Mouse (Mus musculus): ENCODE measurements around the gene Wt1. TPM values are rescaled to one million over a fixed set of nuclear protein-coding genes. Genes with fewer than 3 reads are reported as not detected.

Wt1 gene
- polyA plus RNA-seq, 1 experiment from 2014 or later, result 5.2 TPM

DNA sequence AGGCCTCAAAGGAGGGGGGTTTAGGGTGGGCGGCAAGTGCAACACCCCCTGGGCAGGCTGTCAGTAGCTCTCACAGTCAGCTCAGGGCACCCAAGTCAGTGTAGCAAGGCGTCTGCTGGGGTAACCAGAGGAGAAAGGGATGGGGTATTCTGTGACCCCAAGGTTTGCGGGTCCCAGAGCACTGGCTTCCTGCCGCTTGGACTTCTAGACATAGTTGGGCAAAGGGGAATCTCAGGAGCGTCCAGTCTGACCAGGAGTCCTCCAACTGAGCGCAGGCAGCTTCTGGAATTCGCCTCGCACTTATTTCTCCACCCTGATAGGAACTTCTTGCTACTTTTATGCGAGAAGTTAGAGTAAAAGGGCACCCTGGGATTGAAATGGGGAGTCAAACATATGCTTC is 2.4 kb upstream of the Wt1 start:
- Histone ChIP-seq H3K27ac (ENCODE audit: low read length) (no peak overlapping the region), H3K4me1 (replicated peaks; ENCODE audit: control insufficient read depth, insufficient read depth, low read length) (peaks cover 16% of the 10 kb centered on the region), H3K36me3 (ENCODE audit: control insufficient read depth, insufficient read depth, low read length) (no peaks in the 10 kb centered on the region), H3K4me3 (ENCODE audit: low read length) (no peak overlapping the region), H3K4me2 (ENCODE audit: low read depth, low read length) (no peak overlapping the region), H3K27me3 (ENCODE audit: control insufficient read depth, insufficient read depth, low read depth, low read length) (peaks cover 94% of the 10 kb centered on the region), H3K9me3 (ENCODE audit: control insufficient read depth, low read length) (no peaks in the 10 kb centered on the region), H3K9ac (ENCODE audit: low read length) (no peak overlapping the region)
- ATAC-seq (ENCODE audit: low read depth), result no peak
- WGBS, result 5% methylated on average over 9 of the region's 9 CpGs

DNA sequence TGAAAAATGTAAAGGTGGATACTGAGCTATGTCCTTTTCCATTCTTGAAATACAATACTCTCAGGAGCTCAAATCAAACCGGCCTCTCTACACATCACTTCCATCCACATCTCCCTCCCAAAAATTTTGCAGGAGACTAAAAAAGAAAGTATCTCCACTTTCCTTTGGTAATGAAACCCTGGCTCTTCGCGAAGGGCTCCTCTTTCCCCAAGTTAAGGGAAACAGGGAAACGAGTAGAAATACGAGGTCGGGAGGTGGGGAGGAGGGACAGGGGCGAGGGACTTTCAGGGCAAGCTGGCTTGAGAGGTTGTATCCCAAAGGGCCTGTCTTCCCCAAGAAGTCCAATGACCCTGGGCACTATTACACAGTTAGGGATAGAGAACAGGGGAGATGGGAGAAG is 1.9 kb upstream of the Wt1 start:
- Histone ChIP-seq H3K9ac (ENCODE audit: low read length) (no peak overlapping the region), H3K27ac (ENCODE audit: low read length) (no peak overlapping the region), H3K4me2 (ENCODE audit: low read depth, low read length) (no peak overlapping the region)

DNA sequence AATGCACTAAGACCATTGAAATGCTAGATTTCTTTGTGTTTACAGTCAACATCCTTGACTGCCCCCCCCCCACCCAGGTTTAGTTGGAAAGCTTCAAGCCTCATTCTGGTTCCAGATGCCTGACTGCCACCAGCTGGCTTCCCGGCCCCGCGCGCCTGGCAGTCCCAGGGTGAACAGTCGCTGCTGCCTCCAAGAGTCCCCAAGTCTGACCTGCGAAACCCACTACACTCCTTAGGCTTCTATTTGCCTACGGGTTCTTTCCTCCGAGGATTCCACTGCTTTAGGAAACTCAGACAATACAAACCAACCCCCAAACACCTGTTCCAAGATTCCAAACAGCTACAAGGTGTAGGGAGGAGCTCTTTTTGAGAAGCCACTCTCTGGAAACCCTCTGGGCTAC is 1.1 kb upstream of the Wt1 start:
- 2% methylated on average over 8 of the region's 8 CpGs for WGBS
- Histone ChIP-seq H3K27ac (ENCODE audit: low read length) (no peak overlapping the region), H3K9ac (ENCODE audit: low read length) (no peak overlapping the region), H3K4me3 (ENCODE audit: low read length) (no peak overlapping the region), H3K4me1 (replicated peaks; ENCODE audit: control insufficient read depth, insufficient read depth, low read length) (peaks cover 16% of the 10 kb centered on the region), H3K36me3 (ENCODE audit: control insufficient read depth, insufficient read depth, low read length) (no peaks in the 10 kb centered on the region), H3K27me3 (ENCODE audit: control insufficient read depth, insufficient read depth, low read depth, low read length) (peaks cover 94% of the 10 kb centered on the region), H3K9me3 (ENCODE audit: control insufficient read depth, low read length) (no peaks in the 10 kb centered on the region), H3K4me2 (ENCODE audit: low read depth, low read length) (no peak overlapping the region)
- ATAC-seq (ENCODE audit: low read depth), result no peak

More for the DNA sequence above, 1.9 kb upstream of the Wt1 start:
- H3K36me3 ChIP-seq (ENCODE audit: control insufficient read depth, insufficient read depth, low read length), result no peaks in the 10 kb centered on the region
- no peaks in the 10 kb centered on the region for H3K9me3 ChIP-seq (ENCODE audit: control insufficient read depth, low read length)
- whole genome bisulfite sequencing, result 2% methylated on average over 7 of the region's 7 CpGs
- peaks cover 94% of the 10 kb centered on the region for H3K27me3 ChIP-seq (ENCODE audit: control insufficient read depth, insufficient read depth, low read depth, low read length)
- H3K4me1 ChIP-seq (replicated peaks; ENCODE audit: control insufficient read depth, insufficient read depth, low read length), result peaks cover 16% of the 10 kb centered on the region
- H3K4me3 ChIP-seq (ENCODE audit: low read length), result no peak overlapping the region
- no peak for ATAC-seq (ENCODE audit: low read depth)

DNA sequence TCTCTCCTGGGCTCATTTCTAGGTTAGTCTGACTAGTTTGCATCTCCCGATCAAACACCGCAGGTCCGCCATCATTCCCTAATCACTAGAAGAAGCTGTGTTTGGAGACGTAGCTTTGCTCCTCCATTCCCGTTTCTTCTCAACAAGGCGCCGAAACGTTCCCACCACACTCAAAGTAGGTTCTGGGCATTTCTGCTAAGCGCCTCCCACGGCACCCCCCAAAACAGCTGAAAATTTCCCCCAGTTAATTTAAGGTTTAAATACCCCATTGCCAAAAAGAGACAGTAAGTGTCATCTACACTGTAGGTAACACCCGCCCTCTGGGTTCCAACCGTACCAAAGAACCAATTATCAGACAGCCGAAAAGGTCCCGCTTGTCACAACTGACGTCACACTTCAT is 688 bp upstream of the Wt1 start:
- Histone ChIP-seq H3K9ac (ENCODE audit: low read length) (no peak overlapping the region), H3K9me3 (ENCODE audit: control insufficient read depth, low read length) (no peaks in the 10 kb centered on the region), H3K4me3 (ENCODE audit: low read length) (no peak overlapping the region), H3K36me3 (ENCODE audit: control insufficient read depth, insufficient read depth, low read length) (no peaks in the 10 kb centered on the region), H3K4me1 (replicated peaks; ENCODE audit: control insufficient read depth, insufficient read depth, low read length) (peaks cover 16% of the 10 kb centered on the region), H3K4me2 (ENCODE audit: low read depth, low read length) (no peak overlapping the region), H3K27ac (ENCODE audit: low read length) (no peak overlapping the region), H3K27me3 (ENCODE audit: control insufficient read depth, insufficient read depth, low read depth, low read length) (peaks cover 94% of the 10 kb centered on the region)
- WGBS, result 5% methylated on average over 15 of the region's 15 CpGs
- ATAC-seq (ENCODE audit: low read depth), result no peak

DNA sequence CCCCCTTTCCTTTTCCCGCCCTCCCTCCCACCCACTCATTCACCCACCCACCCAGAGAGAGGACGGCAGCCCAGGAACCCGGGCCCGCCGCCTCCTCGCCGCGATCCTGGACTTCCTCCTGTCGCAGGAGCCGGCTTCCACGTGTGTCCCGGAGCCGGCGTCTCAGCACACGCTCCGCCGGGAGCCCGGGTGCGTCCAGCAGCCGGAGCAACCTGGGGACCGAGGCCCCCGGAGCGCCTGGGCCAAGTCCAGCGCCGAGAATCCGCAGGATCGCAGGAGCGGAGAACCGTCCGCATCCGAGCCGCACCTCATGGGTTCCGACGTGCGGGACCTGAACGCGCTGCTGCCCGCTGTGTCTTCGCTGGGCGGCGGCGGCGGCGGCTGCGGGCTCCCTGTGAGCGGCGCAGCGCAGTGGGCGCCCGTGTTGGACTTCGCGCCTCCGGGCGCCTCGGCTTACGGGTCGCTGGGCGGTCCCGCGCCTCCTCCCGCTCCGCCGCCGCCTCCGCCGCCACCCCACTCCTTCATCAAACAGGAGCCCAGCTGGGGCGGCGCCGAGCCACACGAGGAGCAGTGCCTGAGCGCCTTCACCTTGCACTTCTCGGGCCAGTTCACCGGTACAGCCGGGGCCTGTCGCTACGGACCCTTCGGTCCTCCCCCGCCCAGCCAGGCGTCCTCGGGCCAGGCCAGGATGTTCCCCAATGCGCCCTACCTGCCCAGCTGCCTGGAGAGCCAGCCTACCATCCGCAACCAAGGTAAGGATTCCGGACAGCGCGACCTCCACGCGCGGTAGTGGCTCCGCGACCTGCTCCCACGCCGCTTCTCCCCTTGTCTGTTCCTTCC is 582 bp downstream of the Wt1 start:
- Histone ChIP-seq H3K4me1 (replicated peaks; ENCODE audit: control insufficient read depth, insufficient read depth, low read length) (peaks cover 16% of the 10 kb centered on the region), H3K27ac (ENCODE audit: low read length) (no peak overlapping the region), H3K27me3 (ENCODE audit: control insufficient read depth, insufficient read depth, low read depth, low read length) (peaks cover 96% of the 10 kb centered on the region), H3K36me3 (ENCODE audit: control insufficient read depth, insufficient read depth, low read length) (no peaks in the 10 kb centered on the region), H3K4me3 (ENCODE audit: low read length) (peak overlapping the region; percentile 42), H3K9me3 (ENCODE audit: control insufficient read depth, low read length) (no peaks in the 10 kb centered on the region), H3K9ac (ENCODE audit: low read length) (peak overlapping the region; percentile 15; the same call in 1 of the 2 replicates), H3K4me2 (ENCODE audit: low read depth, low read length) (peak overlapping the region; percentile 50)
- under 1% methylated on average over 79 of the region's 92 CpGs for WGBS
- peak; percentile 11; the same call in 1 of the 2 replicates for ATAC-seq (ENCODE audit: low read depth)

DNA sequence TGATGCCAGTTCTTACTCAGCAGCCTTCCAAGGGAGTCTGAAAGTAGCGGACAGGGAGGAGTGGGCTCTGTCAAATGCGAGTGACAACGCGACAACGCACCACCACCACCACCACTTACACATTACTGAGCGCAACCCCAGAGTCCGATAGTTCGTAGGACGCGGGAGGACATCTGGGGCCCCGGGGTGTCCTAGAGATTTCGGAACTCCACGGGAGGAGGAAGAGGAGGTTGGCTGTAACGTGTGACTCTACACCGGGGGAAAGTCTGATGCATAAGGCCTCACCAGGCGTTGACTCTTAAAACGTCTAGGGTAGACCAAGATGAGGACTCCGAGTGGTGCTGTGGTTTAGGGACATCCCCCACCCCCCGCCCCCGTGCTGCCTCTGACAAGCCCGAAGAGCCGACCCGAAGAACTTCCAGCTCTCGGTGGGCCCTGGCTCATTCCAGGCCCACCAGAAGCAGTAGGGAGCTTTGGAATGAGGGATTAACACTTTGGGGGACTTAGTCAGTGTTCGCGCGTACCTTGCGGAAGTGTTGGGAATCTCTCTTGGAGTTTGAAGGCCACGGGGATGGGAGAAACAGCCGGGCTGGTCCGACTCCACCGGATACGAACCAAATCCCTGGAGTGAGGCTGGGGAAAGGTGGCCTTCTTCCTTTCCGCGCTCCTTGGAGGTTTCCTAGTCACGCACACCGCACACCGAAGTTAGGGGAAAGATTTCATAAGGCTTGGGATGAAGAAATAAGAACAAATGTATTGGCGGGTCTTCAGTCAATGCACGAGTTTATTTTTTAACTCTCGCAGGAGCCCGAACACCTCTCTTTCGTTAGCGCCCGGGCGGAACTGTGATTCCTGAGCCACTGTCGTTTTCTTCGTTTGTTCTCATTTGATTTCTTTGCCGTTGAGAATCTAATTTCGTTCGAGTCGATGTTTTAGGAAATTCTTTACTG is 1.5 kb downstream of the Wt1 start:
- Histone ChIP-seq H3K9ac (ENCODE audit: low read length) (no peak overlapping the region), H3K27ac (ENCODE audit: low read length) (no peak overlapping the region), H3K4me1 (replicated peaks; ENCODE audit: control insufficient read depth, insufficient read depth, low read length) (peaks cover 16% of the 10 kb centered on the region), H3K4me2 (ENCODE audit: low read depth, low read length) (peak overlapping the region; percentile 50), H3K36me3 (ENCODE audit: control insufficient read depth, insufficient read depth, low read length) (no peaks in the 10 kb centered on the region), H3K4me3 (ENCODE audit: low read length) (peak overlapping the region; percentile 42), H3K9me3 (ENCODE audit: control insufficient read depth, low read length) (no peaks in the 10 kb centered on the region), H3K27me3 (ENCODE audit: control insufficient read depth, insufficient read depth, low read depth, low read length) (peaks cover 98% of the 10 kb centered on the region)
- 1% methylated on average over 52 of the region's 52 CpGs for WGBS
- no peak for ATAC-seq (ENCODE audit: low read depth)

DNA sequence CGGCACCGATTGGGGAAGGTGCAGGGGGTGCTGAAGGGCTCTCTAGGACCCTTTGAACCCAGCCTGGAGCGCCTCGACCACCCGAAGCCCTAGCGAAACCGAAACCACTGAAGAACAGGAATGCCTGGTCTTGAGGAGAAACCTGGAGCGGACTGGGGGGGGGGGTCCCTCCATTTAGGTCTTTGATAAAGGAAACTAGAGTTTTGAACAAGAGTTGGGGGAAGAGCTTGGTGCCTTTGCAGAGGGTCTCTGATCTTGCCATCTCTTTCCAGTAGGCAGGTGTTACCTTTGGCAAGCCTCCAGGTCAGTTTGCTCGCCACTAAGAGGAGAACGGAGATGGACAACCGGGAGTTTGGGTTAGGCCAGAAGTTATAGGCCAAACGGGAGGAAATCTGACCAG is 2.2 kb downstream of the Wt1 start:
- Histone ChIP-seq H3K9me3 (ENCODE audit: control insufficient read depth, low read length) (no peaks in the 10 kb centered on the region), H3K36me3 (ENCODE audit: control insufficient read depth, insufficient read depth, low read length) (no peaks in the 10 kb centered on the region), H3K27ac (ENCODE audit: low read length) (no peak overlapping the region), H3K4me1 (replicated peaks; ENCODE audit: control insufficient read depth, insufficient read depth, low read length) (peaks cover 16% of the 10 kb centered on the region), H3K4me2 (ENCODE audit: low read depth, low read length) (peak overlapping the region; percentile 38; the same call in 1 of the 2 replicates), H3K9ac (ENCODE audit: low read length) (no peak overlapping the region), H3K4me3 (ENCODE audit: low read length) (peak overlapping the region; percentile 30), H3K27me3 (ENCODE audit: control insufficient read depth, insufficient read depth, low read depth, low read length) (peaks cover 98% of the 10 kb centered on the region)
- no peak for ATAC-seq (ENCODE audit: low read depth)
- WGBS, result 4% methylated on average over 12 of the region's 12 CpGs

DNA sequence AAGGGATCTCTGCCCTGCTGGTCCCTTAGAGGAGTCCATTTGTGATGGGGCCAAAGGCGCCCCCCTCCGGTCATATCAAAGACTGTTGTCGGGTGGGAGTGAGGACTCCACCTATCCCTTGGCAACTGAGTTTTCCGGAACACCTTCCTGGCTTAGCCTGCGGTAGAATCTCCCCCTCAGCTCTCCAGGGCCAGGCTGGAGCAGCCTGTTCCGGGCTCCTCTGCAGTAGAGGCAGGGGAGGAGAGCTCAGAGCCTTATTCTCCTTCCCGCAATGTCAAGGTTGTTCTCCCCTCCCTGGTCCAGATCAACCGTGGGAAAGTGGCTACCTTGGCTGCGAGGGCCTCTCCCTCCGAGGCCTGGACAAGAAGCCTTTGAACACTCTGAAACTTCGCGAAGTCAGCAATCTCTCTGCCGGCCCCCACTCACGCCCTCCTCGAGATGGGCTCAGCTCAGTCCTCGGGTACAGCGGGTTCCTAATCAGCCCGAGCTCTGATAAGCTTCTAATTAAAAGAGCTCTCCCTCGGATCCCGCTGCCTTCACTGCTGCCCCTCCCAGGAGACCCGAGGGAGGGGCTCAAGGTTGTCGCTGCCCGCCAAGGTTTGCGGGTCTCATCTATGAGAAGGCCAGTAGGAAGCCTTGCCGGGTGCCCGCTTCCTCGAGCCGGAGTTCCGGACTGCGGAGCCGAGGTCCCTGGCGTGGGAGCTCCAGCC is 4.2 kb downstream of the Wt1 start:
- no peaks in the 10 kb centered on the region for H3K9me3 ChIP-seq (ENCODE audit: control insufficient read depth, low read length)
- H3K36me3 ChIP-seq (ENCODE audit: control insufficient read depth, insufficient read depth, low read length), result no peaks in the 10 kb centered on the region
- 2% methylated on average over 32 of the region's 32 CpGs for WGBS
- no peak overlapping the region for H3K4me3 ChIP-seq (ENCODE audit: low read length)
- no peak overlapping the region for H3K4me2 ChIP-seq (ENCODE audit: low read depth, low read length)
- H3K9ac ChIP-seq (ENCODE audit: low read length), result no peak overlapping the region
- H3K27ac ChIP-seq (ENCODE audit: low read length), result no peak overlapping the region
- H3K27me3 ChIP-seq (ENCODE audit: control insufficient read depth, insufficient read depth, low read depth, low read length), result peaks cover 98% of the 10 kb centered on the region
- H3K4me1 ChIP-seq (replicated peaks; ENCODE audit: control insufficient read depth, insufficient read depth, low read length), result peaks cover 16% of the 10 kb centered on the region
- no peak for ATAC-seq (ENCODE audit: low read depth)
